Mouse (Mus musculus) C2C12 (cell line): ENCODE data around the gene Ap3m1. TPM values are rescaled to one million over a fixed set of nuclear protein-coding genes. Genes with fewer than 3 reads are reported as not detected.

Source experiments
- H3K27me3 ChIP-seq: one replicate; pipeline ENCODE4 v1.6.1; 2011; ENCODE audit not compliant: control insufficient read depth, insufficient read depth, insufficient read length
- H3K36me3 ChIP-seq: one replicate; pipeline ENCODE4 v1.6.1; 2011; ENCODE audit not compliant: control insufficient read depth, insufficient read depth
- H3K4me3 ChIP-seq: one replicate; pipeline ENCODE4 v1.5.1; 2011; ENCODE audit warnings: mild to moderate bottlenecking, control low read depth; ENCODE audit not compliant: poor library complexity, insufficient read depth, severe bottlenecking
- H3K79me2 ChIP-seq: one replicate; pipeline ENCODE4 v1.6.1; 2011; ENCODE audit not compliant: control insufficient read depth, insufficient read depth
- H3K79me3 ChIP-seq: one replicate; pipeline ENCODE4 v1.6.1; 2011; ENCODE audit warnings: low read depth, control low read depth
- H3ac ChIP-seq: one replicate; pipeline ENCODE3; 2011; ENCODE audit warnings: low read depth; ENCODE audit not compliant: control insufficient read depth, insufficient read length
- CEBPB ChIP-seq: IDR thresholded peaks from one replicate; pipeline ENCODE4 v1.6.1; 2011; ENCODE audit warnings: low read depth, mild to moderate bottlenecking, control low read depth, moderate library complexity
- CTCF ChIP-seq: IDR thresholded peaks from one replicate; pipeline ENCODE4 v1.5.1; 2011; ENCODE audit not compliant: control insufficient read depth, insufficient read depth, insufficient read length
- FOSL1 ChIP-seq: IDR thresholded peaks from one replicate; pipeline ENCODE4 v1.8.0; 2011; ENCODE audit warnings: mild to moderate bottlenecking, low read length; ENCODE audit not compliant: poor library complexity, insufficient read depth, severe bottlenecking
- MAX ChIP-seq: IDR thresholded peaks from one replicate; pipeline ENCODE4 v1.6.1; 2011; ENCODE audit warnings: mild to moderate bottlenecking, control low read depth
- MYOD1 ChIP-seq: IDR thresholded peaks from one replicate; pipeline ENCODE4 v1.6.1; 2011; ENCODE audit warnings: low read depth; ENCODE audit not compliant: control insufficient read depth, insufficient read length
- MYOG ChIP-seq: IDR thresholded peaks from one replicate; pipeline ENCODE4 v1.6.1; 2011; ENCODE audit not compliant: control insufficient read depth, insufficient read length; ENCODE audit errors: extremely low read depth
- USF1 ChIP-seq: IDR thresholded peaks from one replicate; pipeline ENCODE4 v1.6.1; 2011; ENCODE audit warnings: low read depth, mild to moderate bottlenecking, control low read depth, moderate library complexity
- polyA plus RNA-seq: library from polyadenylated mRNA; unstranded; fragments of >200 nt; fragmentation: generic; extraction: Trizol; gene quantifications from one replicate; pipeline ENCODE4 v1.2.1, GENCODE M21; 2012; ENCODE audit warnings: missing spikeins

Ap3m1 gene
- polyA plus RNA-seq, 1 experiment = 14.0 TPM

GRCm38 (mm10) chr14:20995497-20995896 lies 56.8 kb downstream of the Ap3m1 start:
- H3K79me2 ChIP-seq = peaks cover 56% of the 10 kb centered on the region
- TF ChIP-seq MAX = no peak
- TF ChIP-seq USF1 = no peak
- no peak for TF ChIP-seq MYOG
- no peak for TF ChIP-seq CTCF
- no peak for TF ChIP-seq MYOD1
- TF ChIP-seq FOSL1 = no peak
- no peak for TF ChIP-seq CEBPB
- H3ac ChIP-seq = no peak overlapping the region

GRCm38 (mm10) chr14:20994475-20994874 lies 57.8 kb downstream of the Ap3m1 start:
- Histone ChIP-seq H3K4me3 (no peak overlapping the region), H3K79me3 (peaks cover 17% of the 10 kb centered on the region), H3ac (no peak overlapping the region), H3K36me3 (peaks cover 83% of the 10 kb centered on the region), H3K79me2 (peaks cover 66% of the 10 kb centered on the region), H3K27me3 (no peaks in the 10 kb centered on the region)
- TF ChIP-seq USF1 (no peak), CTCF (no peak), FOSL1 (no peak), CEBPB (no peak), MYOG (no peak), MAX (no peak), MYOD1 (no peak)

More at GRCm38 (mm10) chr14:20995497-20995896, 56.8 kb downstream of the Ap3m1 start:
- peaks cover 92% of the 10 kb centered on the region for H3K36me3 ChIP-seq
- no peaks in the 10 kb centered on the region for H3K27me3 ChIP-seq
- H3K4me3 ChIP-seq = no peak overlapping the region
- H3K79me3 ChIP-seq = peaks cover 12% of the 10 kb centered on the region

GRCm38 (mm10) chr14:20993067-20993691 lies 59.1 kb downstream of the Ap3m1 start:
- Histone ChIP-seq H3K79me3 (peaks cover 22% of the 10 kb centered on the region), H3ac (no peak overlapping the region), H3K36me3 (peaks cover 81% of the 10 kb centered on the region), H3K79me2 (peaks cover 74% of the 10 kb centered on the region), H3K27me3 (no peaks in the 10 kb centered on the region), H3K4me3 (no peak overlapping the region)
- TF ChIP-seq MYOG (no peak), MAX (no peak), CTCF (peak; percentile 5), MYOD1 (no peak), CEBPB (no peak)

GRCm38 (mm10) chr14:20991492-20991891 lies 60.8 kb downstream of the Ap3m1 start:
- no peak overlapping the region for H3ac ChIP-seq
- H3K4me3 ChIP-seq = no peak overlapping the region
- H3K79me3 ChIP-seq = peaks cover 20% of the 10 kb centered on the region
- H3K27me3 ChIP-seq = no peaks in the 10 kb centered on the region
- TF ChIP-seq CEBPB = no peak
- peaks cover 83% of the 10 kb centered on the region for H3K36me3 ChIP-seq
- H3K79me2 ChIP-seq = peaks cover 76% of the 10 kb centered on the region

GRCm38 (mm10) chr14:20985482-20985881 lies 66.8 kb downstream of the Ap3m1 start:
- Histone ChIP-seq H3K79me3 (peaks cover 42% of the 10 kb centered on the region), H3K36me3 (peaks cover 80% of the 10 kb centered on the region), H3K4me3 (no peak overlapping the region), H3K27me3 (no peaks in the 10 kb centered on the region), H3K79me2 (peaks cover 94% of the 10 kb centered on the region), H3ac (no peak overlapping the region)
- no peak for TF ChIP-seq CTCF
- TF ChIP-seq MYOD1 = peak; percentile 80
- peak; percentile 35 for TF ChIP-seq FOSL1
- TF ChIP-seq USF1 = no peak
- TF ChIP-seq MAX = no peak
- no peak for TF ChIP-seq CEBPB
- TF ChIP-seq MYOG = no peak

- Histone ChIP-seq H3K79me2 (peaks cover 94% of the 10 kb centered on the region), H3K36me3 (peaks cover 75% of the 10 kb centered on the region), H3K4me3 (no peak overlapping the region), H3ac (no peak overlapping the region), H3K79me3 (peaks cover 50% of the 10 kb centered on the region), H3K27me3 (no peaks in the 10 kb centered on the region)
- TF ChIP-seq CTCF (no peak), MYOG (no peak), USF1 (no peak), FOSL1 (no peak), MYOD1 (no peak), MAX (no peak)
These were observed 68.5 kb downstream of the Ap3m1 start for GRCm38 (mm10) chr14:20983832-20984231.

Other genes with a start within 250 kb of the Ap3m1 start
- gene Plau, start 215.8 kb downstream of the Ap3m1 start, polyA plus RNA-seq = 106 TPM
- gene Vcl, start 123.1 kb downstream of the Ap3m1 start, polyA plus RNA-seq = 129 TPM
- 69.5 TPM for gene Adk, start 66 bp upstream of the Ap3m1 start, polyA plus RNA-seq